Mouse (Mus musculus): Measurements from ENCODE around the gene Birc5. TPM values are rescaled to one million over a fixed set of nuclear protein-coding genes. Genes with fewer than 3 reads are reported as not detected.

Gene Birc5
- polyA plus RNA-seq, 1 experiment from 2014 or later = 336 TPM

DNA sequence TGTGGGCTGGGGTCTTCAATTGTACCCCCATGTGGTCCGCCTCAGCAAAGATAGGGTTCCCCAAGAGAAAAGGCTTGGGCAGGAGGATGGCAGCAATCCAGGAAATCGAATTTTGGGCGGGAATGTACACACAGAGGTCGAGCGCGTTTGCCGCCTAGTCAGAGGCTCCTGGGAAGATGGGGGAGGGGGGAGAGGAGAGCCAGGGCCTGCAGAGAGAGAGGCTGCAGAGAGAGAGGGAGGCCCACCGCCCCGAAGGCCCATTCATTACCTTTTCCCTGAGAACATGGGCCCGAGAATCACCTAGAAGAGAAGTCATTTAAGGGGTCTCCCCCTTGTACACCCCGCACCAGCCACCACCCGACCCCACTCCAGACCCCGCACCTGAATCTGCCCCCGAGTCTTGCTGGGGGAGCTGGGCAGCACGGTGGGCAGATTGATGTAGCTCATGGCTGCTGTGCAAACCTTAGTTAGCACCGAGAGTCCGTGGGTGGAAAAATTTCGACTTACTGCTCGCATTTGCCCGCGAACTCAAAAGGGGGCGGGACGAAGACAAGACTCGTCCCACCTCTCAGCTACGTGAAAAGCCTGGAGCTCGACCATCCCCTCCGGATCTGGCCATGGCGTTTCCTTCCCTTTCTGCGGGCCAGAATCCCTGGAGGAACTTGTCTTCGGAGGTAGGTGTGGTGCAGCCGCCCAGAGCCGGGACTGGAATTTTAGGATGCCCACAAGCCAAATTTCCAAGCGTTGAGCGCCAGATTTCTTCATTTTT, 23.5 kb upstream of the Birc5 start, which contains the start of the genes Afmid and Tk1:
TSS of gene Afmid (plus strand) at position 592 of the 769 bp plus-strand sequence.
TSS of gene Tk1 (minus strand) at position 760 of the 769 bp plus-strand sequence.
- Histone ChIP-seq H3K4me1 (replicated peaks; ENCODE audit: control insufficient read depth, insufficient read depth, low read length) (peaks cover 71% of the 10 kb centered on the region), H3K9me3 (ENCODE audit: control insufficient read depth, low read length) (no peaks in the 10 kb centered on the region), H3K4me2 (ENCODE audit: low read depth, low read length) (peak within 1 kb of the TSS; percentile 85), H3K36me3 (ENCODE audit: control insufficient read depth, insufficient read depth, low read length) (peaks cover 13% of the 10 kb centered on the region; the same call in 1 of the 2 replicates), H3K27me3 (ENCODE audit: control insufficient read depth, insufficient read depth, low read depth, low read length) (no peaks in the 10 kb centered on the region), H3K4me3 (ENCODE audit: low read length) (peak within 1 kb of the TSS; percentile 71), H3K27ac (ENCODE audit: low read length) (peak within 1 kb of the TSS; percentile 92), H3K9ac (ENCODE audit: low read length) (peak within 1 kb of the TSS; percentile 84)
- peak; percentile 70 for ATAC-seq (ENCODE audit: low read depth)
- WGBS = under 1% methylated on average over 34 of the region's 34 CpGs

GRCm38 (mm10) chr11:117826164-117826563, 22.9 kb upstream of the Birc5 start:
- peak overlapping the region; percentile 71 for H3K4me3 ChIP-seq (ENCODE audit: low read length)
- H3K36me3 ChIP-seq (ENCODE audit: control insufficient read depth, insufficient read depth, low read length) = peaks cover 8% of the 10 kb centered on the region; the same call in 1 of the 2 replicates
- no peaks in the 10 kb centered on the region for H3K27me3 ChIP-seq (ENCODE audit: control insufficient read depth, insufficient read depth, low read depth, low read length)
- H3K4me2 ChIP-seq (ENCODE audit: low read depth, low read length) = peak overlapping the region; percentile 85
- peak overlapping the region; percentile 84 for H3K9ac ChIP-seq (ENCODE audit: low read length)
- peaks cover 77% of the 10 kb centered on the region for H3K4me1 ChIP-seq (replicated peaks; ENCODE audit: control insufficient read depth, insufficient read depth, low read length)
- 5% methylated on average over 5 of the region's 5 CpGs for WGBS
- H3K27ac ChIP-seq (ENCODE audit: low read length) = peak overlapping the region; percentile 92
- H3K9me3 ChIP-seq (ENCODE audit: control insufficient read depth, low read length) = no peaks in the 10 kb centered on the region
- peak; percentile 6; the same call in 1 of the 2 replicates for ATAC-seq (ENCODE audit: low read depth)

GRCm38 (mm10) chr11:117826916-117827315, 22.1 kb upstream of the Birc5 start:
- no peak overlapping the region for H3K4me3 ChIP-seq (ENCODE audit: low read length)
- H3K9ac ChIP-seq (ENCODE audit: low read length) = no peak overlapping the region

DNA sequence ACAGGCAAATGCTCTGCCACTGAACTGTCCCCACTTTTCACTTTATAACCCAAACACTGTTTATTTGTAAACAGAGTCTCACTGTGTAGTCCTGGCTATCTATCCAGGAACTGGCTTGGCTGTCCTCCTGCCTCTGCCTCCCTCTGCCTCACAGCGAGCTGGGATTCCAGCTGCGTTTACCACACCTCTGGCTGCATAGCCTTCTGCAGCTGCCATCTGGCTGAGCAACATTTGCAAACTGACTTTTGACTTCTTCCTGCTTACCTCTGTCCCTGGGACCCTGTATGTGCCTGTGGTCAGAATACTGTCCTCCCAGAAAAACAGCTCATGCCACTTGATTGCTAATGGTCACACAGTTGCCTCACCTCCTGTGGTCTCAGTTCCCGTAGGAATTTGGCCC, 21.7 kb upstream of the Birc5 start:
- H3K4me3 ChIP-seq (ENCODE audit: low read length) = no peak overlapping the region
- H3K4me2 ChIP-seq (ENCODE audit: low read depth, low read length) = no peak overlapping the region
- no peaks in the 10 kb centered on the region for H3K9me3 ChIP-seq (ENCODE audit: control insufficient read depth, low read length)
- no peaks in the 10 kb centered on the region; the same call in 1 of the 2 replicates for H3K36me3 ChIP-seq (ENCODE audit: control insufficient read depth, insufficient read depth, low read length)
- peaks cover 83% of the 10 kb centered on the region for H3K4me1 ChIP-seq (replicated peaks; ENCODE audit: control insufficient read depth, insufficient read depth, low read length)
- H3K27ac ChIP-seq (ENCODE audit: low read length) = peak overlapping the region; percentile 7; the same call in 1 of the 2 replicates
- H3K9ac ChIP-seq (ENCODE audit: low read length) = 0 out of 2 replicates have a peak overlapping the region, but pooled peaks have one; percentile 8
- no peak for ATAC-seq (ENCODE audit: low read depth)
- H3K27me3 ChIP-seq (ENCODE audit: control insufficient read depth, insufficient read depth, low read depth, low read length) = no peaks in the 10 kb centered on the region
- 39% methylated on average over 3 of the region's 3 CpGs for WGBS

More at GRCm38 (mm10) chr11:117826916-117827315, 22.1 kb upstream of the Birc5 start:
- WGBS = 37% methylated on average over 8 of the region's 8 CpGs
- peak overlapping the region; percentile 85; the same call in 1 of the 2 replicates for H3K4me2 ChIP-seq (ENCODE audit: low read depth, low read length)
- no peak for ATAC-seq (ENCODE audit: low read depth)
- H3K9me3 ChIP-seq (ENCODE audit: control insufficient read depth, low read length) = no peaks in the 10 kb centered on the region
- no peak overlapping the region for H3K27ac ChIP-seq (ENCODE audit: low read length)
- H3K36me3 ChIP-seq (ENCODE audit: control insufficient read depth, insufficient read depth, low read length) = peaks cover under 1% of the 10 kb centered on the region; the same call in 1 of the 2 replicates
- H3K27me3 ChIP-seq (ENCODE audit: control insufficient read depth, insufficient read depth, low read depth, low read length) = no peaks in the 10 kb centered on the region
- H3K4me1 ChIP-seq (replicated peaks; ENCODE audit: control insufficient read depth, insufficient read depth, low read length) = peaks cover 78% of the 10 kb centered on the region

DNA sequence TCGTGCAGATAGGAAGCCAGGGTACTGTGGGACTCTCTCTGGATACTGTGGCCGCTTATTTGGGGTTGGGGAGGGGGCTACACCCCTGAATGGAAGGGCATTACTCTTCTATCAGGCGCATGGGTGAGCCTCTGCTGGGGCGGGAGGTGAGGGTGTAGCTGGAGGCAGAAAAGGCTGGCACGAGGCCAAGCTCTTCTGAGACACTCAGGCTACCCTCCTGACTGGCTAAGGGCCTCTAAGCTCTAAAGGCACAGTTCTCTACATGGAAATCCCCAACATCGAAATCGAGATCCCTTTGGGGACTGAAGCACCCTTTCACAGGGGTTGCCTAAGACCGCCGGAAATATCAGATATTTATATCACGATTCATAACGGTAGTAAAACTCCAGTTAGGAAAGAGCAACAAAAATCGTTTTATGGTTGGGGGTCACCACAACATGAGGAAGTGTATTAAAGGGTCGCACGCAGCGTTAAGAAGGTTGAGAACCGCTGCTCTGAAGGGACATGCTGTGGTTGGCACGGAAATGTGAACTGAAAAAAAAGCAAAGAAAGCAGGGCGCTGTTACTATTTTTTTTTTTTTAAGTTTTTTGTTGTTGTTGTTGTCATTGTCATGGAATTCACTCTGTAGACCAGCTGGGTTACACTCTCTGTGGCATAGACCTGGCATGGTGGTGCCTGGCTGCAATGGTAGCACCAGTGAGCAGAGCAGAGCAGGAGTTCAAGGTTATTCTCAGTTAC, 20.7 kb upstream of the Birc5 start:
- Histone ChIP-seq H3K27ac (ENCODE audit: low read length) (peak overlapping the region; percentile 88), H3K4me1 (replicated peaks; ENCODE audit: control insufficient read depth, insufficient read depth, low read length) (peaks cover 73% of the 10 kb centered on the region), H3K27me3 (ENCODE audit: control insufficient read depth, insufficient read depth, low read depth, low read length) (no peaks in the 10 kb centered on the region), H3K4me2 (ENCODE audit: low read depth, low read length) (no peak overlapping the region), H3K4me3 (ENCODE audit: low read length) (no peak overlapping the region), H3K9ac (ENCODE audit: low read length) (peak overlapping the region; percentile 10; the same call in 1 of the 2 replicates), H3K9me3 (ENCODE audit: control insufficient read depth, low read length) (no peaks in the 10 kb centered on the region), H3K36me3 (ENCODE audit: control insufficient read depth, insufficient read depth, low read length) (no peaks in the 10 kb centered on the region; the same call in 1 of the 2 replicates)
- 43% methylated on average over 18 of the region's 18 CpGs for WGBS
- ATAC-seq (ENCODE audit: low read depth) = peak; percentile 15

DNA sequence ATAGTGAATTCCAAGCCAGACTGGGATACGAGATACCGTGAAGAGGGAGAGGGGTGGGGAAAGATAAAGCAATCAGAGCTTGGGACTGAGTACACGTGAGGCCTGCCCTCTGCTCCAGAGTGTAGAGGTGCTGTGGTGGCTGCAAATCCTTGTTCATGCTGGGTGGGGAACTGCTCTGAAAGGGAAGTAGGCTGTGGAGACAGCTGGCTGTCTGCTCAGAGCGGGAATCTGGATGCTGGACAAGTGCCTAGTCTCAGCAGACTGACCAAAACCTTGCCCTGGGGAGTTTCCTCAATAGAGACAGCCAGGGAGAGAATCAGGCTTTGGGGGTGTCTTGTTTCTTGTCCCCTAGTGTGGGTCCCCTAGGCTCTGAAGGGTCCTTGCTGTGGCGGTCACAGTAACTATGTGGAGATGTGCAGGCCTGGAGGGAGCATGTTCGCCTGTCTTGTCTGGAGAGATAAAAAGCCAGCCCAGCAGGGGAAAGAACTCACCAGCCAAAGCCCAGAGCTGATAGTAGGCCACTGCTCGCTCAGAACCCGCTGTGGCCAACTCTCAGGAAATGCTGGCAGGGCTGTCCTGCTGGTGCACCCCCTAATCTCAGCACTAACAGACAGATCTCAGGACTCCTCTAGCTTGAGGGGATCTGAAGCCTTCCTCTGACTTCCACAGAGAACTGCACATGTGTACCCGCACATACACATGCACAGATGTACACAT, 20.0 kb upstream of the Birc5 start:
- Histone ChIP-seq H3K27me3 (ENCODE audit: control insufficient read depth, insufficient read depth, low read depth, low read length) (no peaks in the 10 kb centered on the region), H3K4me1 (replicated peaks; ENCODE audit: control insufficient read depth, insufficient read depth, low read length) (peaks cover 68% of the 10 kb centered on the region), H3K9me3 (ENCODE audit: control insufficient read depth, low read length) (no peaks in the 10 kb centered on the region), H3K4me3 (ENCODE audit: low read length) (no peak overlapping the region), H3K9ac (ENCODE audit: low read length) (peak overlapping the region; percentile 10; the same call in 1 of the 2 replicates), H3K36me3 (ENCODE audit: control insufficient read depth, insufficient read depth, low read length) (no peaks in the 10 kb centered on the region), H3K4me2 (ENCODE audit: low read depth, low read length) (no peak overlapping the region), H3K27ac (ENCODE audit: low read length) (peak overlapping the region; percentile 88)
- 29% methylated on average over 9 of the region's 9 CpGs for WGBS
- peak; percentile 10 for ATAC-seq (ENCODE audit: low read depth)

DNA sequence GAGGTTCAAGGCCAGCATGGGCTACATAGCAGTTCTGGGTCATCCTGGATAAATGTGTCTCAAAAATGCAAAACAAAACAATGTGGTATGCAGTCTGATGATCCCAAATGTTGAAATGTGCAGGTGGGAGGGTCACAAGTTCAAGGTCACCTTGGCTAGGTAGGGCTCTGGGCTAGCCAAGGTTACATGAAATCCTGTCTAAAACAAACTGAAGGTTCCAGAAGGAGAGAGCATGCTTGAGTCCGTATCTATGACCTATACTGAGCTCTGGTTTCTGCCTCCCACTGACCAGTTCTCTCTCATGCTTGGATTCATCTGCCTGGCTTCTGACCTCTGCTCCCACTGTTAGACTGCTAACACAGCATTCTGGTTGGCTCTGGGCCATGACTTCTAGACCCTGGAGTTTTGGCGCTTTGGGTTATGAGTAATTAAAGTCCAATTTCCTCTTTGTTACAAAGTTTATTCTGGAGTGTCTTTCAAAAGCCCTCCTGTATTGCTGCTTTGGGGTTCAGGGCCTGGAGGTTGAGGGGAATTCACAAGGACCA, 19.3 kb upstream of the Birc5 start:
- 29% methylated on average over 2 of the region's 2 CpGs for WGBS
- Histone ChIP-seq H3K36me3 (ENCODE audit: control insufficient read depth, insufficient read depth, low read length) (no peaks in the 10 kb centered on the region), H3K4me1 (replicated peaks; ENCODE audit: control insufficient read depth, insufficient read depth, low read length) (peaks cover 63% of the 10 kb centered on the region), H3K4me3 (ENCODE audit: low read length) (no peak overlapping the region), H3K9ac (ENCODE audit: low read length) (no peak overlapping the region; the same call in 1 of the 2 replicates), H3K27ac (ENCODE audit: low read length) (peak overlapping the region; percentile 88), H3K9me3 (ENCODE audit: control insufficient read depth, low read length) (no peaks in the 10 kb centered on the region), H3K27me3 (ENCODE audit: control insufficient read depth, insufficient read depth, low read depth, low read length) (no peaks in the 10 kb centered on the region), H3K4me2 (ENCODE audit: low read depth, low read length) (no peak overlapping the region)
- ATAC-seq (ENCODE audit: low read depth) = no peak

GRCm38 (mm10) chr11:117830401-117830800, 18.6 kb upstream of the Birc5 start:
- Histone ChIP-seq H3K27ac (ENCODE audit: low read length) (peak overlapping the region; percentile 88), H3K4me1 (replicated peaks; ENCODE audit: control insufficient read depth, insufficient read depth, low read length) (peaks cover 58% of the 10 kb centered on the region), H3K36me3 (ENCODE audit: control insufficient read depth, insufficient read depth, low read length) (no peaks in the 10 kb centered on the region), H3K27me3 (ENCODE audit: control insufficient read depth, insufficient read depth, low read depth, low read length) (no peaks in the 10 kb centered on the region), H3K4me3 (ENCODE audit: low read length) (no peak overlapping the region), H3K9me3 (ENCODE audit: control insufficient read depth, low read length) (no peaks in the 10 kb centered on the region), H3K4me2 (ENCODE audit: low read depth, low read length) (no peak overlapping the region), H3K9ac (ENCODE audit: low read length) (peak overlapping the region; percentile 11; the same call in 1 of the 2 replicates)
- ATAC-seq (ENCODE audit: low read depth) = no peak
- WGBS = 43% methylated on average over 9 of the region's 9 CpGs

All from lung, embryonic 16.5 days (tissue).